Mouse (Mus musculus) liver, adult 2 months (tissue): ENCODE measurements around the gene Slc25a1.

Experiments
- CTCF ChIP-seq: fragments of 200-500 bp; IDR thresholded peaks from 2 replicates; pipeline ENCODE4 v1.5.1; 2011; ENCODE audit warnings: low read depth, low read length, control low read depth
- POLR2A ChIP-seq: fragments of 200-500 bp; IDR thresholded peaks from 2 replicates; pipeline ENCODE4 v1.6.1; 2011; ENCODE audit warnings: low read length, control low read depth; ENCODE audit not compliant: insufficient read depth; ENCODE audit errors: extremely low read depth

DNA sequence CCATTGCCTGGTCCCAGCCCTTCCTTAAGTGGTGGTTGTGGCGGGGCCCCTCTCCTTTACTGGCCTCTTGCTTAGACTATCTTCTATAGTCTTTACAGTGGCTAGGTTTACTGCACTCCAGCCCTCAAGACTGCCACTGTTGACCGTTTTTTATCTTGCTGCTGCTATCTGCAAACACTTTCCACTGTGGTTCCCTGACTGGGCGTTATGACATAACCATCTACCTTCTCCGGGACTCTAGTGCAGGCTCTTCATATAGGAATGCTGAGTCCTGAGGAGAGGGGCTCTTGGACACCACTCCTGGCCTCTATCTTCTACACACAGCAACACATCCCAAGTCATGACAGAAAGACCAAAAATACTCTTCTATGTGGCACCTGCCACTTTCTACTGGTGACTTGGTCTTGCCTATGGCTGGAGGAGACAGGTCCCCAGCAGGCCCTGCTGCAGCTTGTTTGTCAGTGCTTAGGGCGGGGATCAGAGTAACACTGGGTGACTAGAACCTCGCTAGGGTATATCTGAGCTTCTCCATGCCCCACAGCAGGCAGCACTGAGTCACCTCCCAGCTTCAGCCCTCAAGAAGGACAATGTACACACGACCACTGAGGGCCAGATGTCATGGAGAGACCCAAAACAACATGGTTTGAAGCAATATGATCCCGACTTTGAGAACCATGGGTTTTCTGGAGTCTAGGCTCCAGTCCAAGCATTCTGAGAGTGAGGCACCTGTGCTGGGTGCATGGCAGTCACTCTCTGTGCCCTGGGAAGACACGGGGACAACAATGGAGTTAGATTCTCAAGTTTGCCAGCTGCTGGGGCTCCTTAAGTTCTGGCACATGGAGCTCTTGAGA is 5.8 kb upstream of the Slc25a1 start:
- no peak for TF ChIP-seq POLR2A
- TF ChIP-seq CTCF: no peak
